Comparison of ENCODE assay signal across 8 mouse cellular contexts in genomic region chr17:56614391-56615135, GRCm38 (mm10). TPM values are rescaled to one million over a fixed set of nuclear protein-coding genes. Genes with fewer than 3 reads are reported as not detected.
DNase-seq lines count a peak whose midpoint lies in the region; ATAC-seq lines count a peak whose summit lies in the region.

No protein-coding gene starts in this region.

- H3K27me3 ChIP-seq in liver, embryonic 15.5 days: no peaks in the 10 kb centered on the region

- intact Hi-C loops in left cerebral cortex, postnatal 4 days (cut with DNase I): no loop called here
- intact Hi-C loops in heart, postnatal 14 days (cut with DNase I): no loop called here

- H3K4me3 ChIP-seq in liver, embryonic 15.5 days (replicated peaks): peak overlapping the region; percentile 69

- peak overlapping the region; percentile 86 for H3K27ac ChIP-seq in liver, embryonic 15.5 days (replicated peaks)

- H3K9ac ChIP-seq in liver, embryonic 15.5 days: peak overlapping the region; percentile 66

- 14% methylated on average over 14 of the region's 14 CpGs for WGBS in liver, embryonic 15.5 days (ENCODE audit: insufficient replicate concordance)

- peak overlapping the region; percentile 75 for H3K4me2 ChIP-seq in liver, embryonic 15.5 days

- ATAC-seq in liver, embryonic 15.5 days (ENCODE audit: insufficient read depth): no peak
- ATAC-seq in frontal cortex, adult (ENCODE audit: low TSS enrichment): no peak

- peak; percentile 41 for DNase-seq in left cerebral cortex, postnatal 4 days
- no peak for DNase-seq in left cerebral cortex, adult 9 months (ENCODE audit: low spot score in 2 of 2)
- peak; percentile 65 for DNase-seq in adrenal gland, postnatal 10 days
- DNase-seq in heart, postnatal 14 days: peak; percentile 17 to 32
- no peak for DNase-seq in ovary, postnatal 36 days (ENCODE audit: low spot score)
- DNase-seq in frontal cortex, postnatal 36 days (ENCODE audit: low spot score in 2 of 2): no peak

- peaks cover 60% of the 10 kb centered on the region for H3K4me1 ChIP-seq in liver, embryonic 15.5 days (replicated peaks)

- peaks cover 54% of the 10 kb centered on the region for H3K36me3 ChIP-seq in liver, embryonic 15.5 days (replicated peaks)

- no peaks in the 10 kb centered on the region for H3K9me3 ChIP-seq in liver, embryonic 15.5 days (replicated peaks)

RNA-seq across cellular contexts. Expression of gene Rpl36, which starts 1.3 kb away (rescaled TPM):
- 100 to 1,000 TPM; 563 to 595 TPM for total RNA-seq in left cerebral cortex, postnatal 4 days (2021)
- 1,000 to 10,000 TPM; 1,095 to 1,101 TPM for total RNA-seq in adrenal gland, postnatal 10 days (2021)
- 100 to 1,000 TPM; 717 to 746 TPM for total RNA-seq in heart, postnatal 14 days (2021)
- polyA plus RNA-seq in liver, embryonic 15.5 days (2015; fragmentation: Nextera tagmentation; extraction: Ambion mirVana): 745 and 882 TPM in 2 replicates

RNA-seq across cellular contexts. Expression of gene 2410015M20Rik, which starts 5.0 kb away (rescaled TPM):
- total RNA-seq in left cerebral cortex, postnatal 4 days (2021): 100 to 1,000 TPM; 119 to 135 TPM
- total RNA-seq in adrenal gland, postnatal 10 days (2021): 100 to 1,000 TPM; 468 to 485 TPM
- total RNA-seq in heart, postnatal 14 days (2021): 100 to 1,000 TPM; 347 to 349 TPM
- 125 and 143 TPM in 2 replicates for polyA plus RNA-seq in liver, embryonic 15.5 days (2015; fragmentation: Nextera tagmentation; extraction: Ambion mirVana)

RNA-seq across cellular contexts. Expression of gene Lonp1, which starts 12.1 kb away (rescaled TPM):
- 10 to 100 TPM; 61.5 to 63.4 TPM for total RNA-seq in left cerebral cortex, postnatal 4 days (2021)
- total RNA-seq in adrenal gland, postnatal 10 days (2021): 100 to 1,000 TPM; 229 to 256 TPM
- total RNA-seq in heart, postnatal 14 days (2021): 100 to 1,000 TPM in 1 of 2 experiments, 10 to 100 TPM in 1; 97.3 to 104 TPM
- polyA plus RNA-seq in liver, embryonic 15.5 days (2015; fragmentation: Nextera tagmentation; extraction: Ambion mirVana): 36.9 and 44.5 TPM in 2 replicates

RNA-seq across cellular contexts. Expression of gene Catsperd, which starts 13.4 kb away (rescaled TPM):
- 1 to 10 TPM; 1.3 to 2.2 TPM for total RNA-seq in left cerebral cortex, postnatal 4 days (2021)
- 1 to 10 TPM in 1 of 2 experiments, under 1 TPM in 1; 0.66 to 1.1 TPM for total RNA-seq in adrenal gland, postnatal 10 days (2021)
- total RNA-seq in heart, postnatal 14 days (2021): not detected
- polyA plus RNA-seq in liver, embryonic 15.5 days (2015; fragmentation: Nextera tagmentation; extraction: Ambion mirVana): 0.30 and 0.44 TPM in 2 replicates

RNA-seq across cellular contexts. Expression of gene Safb, which starts 29.9 kb away (rescaled TPM):
- 100 to 1,000 TPM; 173 to 188 TPM for total RNA-seq in left cerebral cortex, postnatal 4 days (2021)
- total RNA-seq in adrenal gland, postnatal 10 days (2021): 100 to 1,000 TPM in 1 of 2 experiments, 10 to 100 TPM in 1; 92.1 to 113 TPM
- total RNA-seq in heart, postnatal 14 days (2021): 10 to 100 TPM; 78.1 to 88.8 TPM
- polyA plus RNA-seq in liver, embryonic 15.5 days (2015; fragmentation: Nextera tagmentation; extraction: Ambion mirVana): 36.3 and 40.4 TPM in 2 replicates

Comparison
In these comparisons a context has a peak if more than half of its experiments do, and no peak if none do; other contexts are left out.
1. DNase-seq: peak in left cerebral cortex, postnatal 4 days (single experiment), adrenal gland, postnatal 10 days (single experiment) and heart, postnatal 14 days (2 of 2); none in left cerebral cortex, adult 9 months (0 of 2), ovary, postnatal 36 days (single experiment) and frontal cortex, postnatal 36 days (0 of 2).